Mouse (Mus musculus): Measurements from ENCODE around the gene Sh3rf3.

DNA sequence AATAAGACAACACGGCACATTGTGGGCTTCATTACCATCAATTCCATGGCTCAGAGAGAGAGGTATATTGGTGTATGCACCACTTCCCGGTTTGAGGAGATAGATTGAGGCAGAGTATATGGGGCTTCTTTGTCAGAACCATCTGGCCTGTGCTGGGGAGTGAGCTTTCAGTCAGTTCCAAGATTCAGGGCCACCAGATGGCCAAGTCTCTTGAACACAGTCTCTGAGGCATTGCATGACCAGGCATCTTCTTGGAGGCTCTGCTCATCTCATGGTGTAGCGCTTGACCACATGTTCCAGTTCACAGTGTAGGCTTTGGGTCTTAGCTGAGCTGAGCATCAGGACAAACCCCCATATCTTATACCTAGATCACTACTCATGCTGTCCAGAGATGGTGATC is 28.8 kb downstream of the Sh3rf3 start:
- no peak for TF ChIP-seq CTCF (IDR thresholded peaks at IDR 0.05)
- TF ChIP-seq EP300 (IDR thresholded peaks at IDR 0.05) = no peak
